Mouse (Mus musculus) olfactory bulb, adult 2 months (tissue): ENCODE data around the gene Plod2.

Experiments
- CTCF ChIP-seq: fragments of 200-500 bp; IDR thresholded peaks from 2 replicates; pipeline ENCODE4 v1.5.1; 2012; ENCODE audit warnings: low read depth, mild to moderate bottlenecking, low read length, moderate library complexity; ENCODE audit not compliant: insufficient read depth
- POLR2A ChIP-seq: fragments of 200-500 bp; IDR thresholded peaks from 2 replicates; pipeline ENCODE4 v1.6.1; 2012; ENCODE audit warnings: mild to moderate bottlenecking, low read depth, low read length, moderate library complexity; ENCODE audit not compliant: insufficient read depth

DNA sequence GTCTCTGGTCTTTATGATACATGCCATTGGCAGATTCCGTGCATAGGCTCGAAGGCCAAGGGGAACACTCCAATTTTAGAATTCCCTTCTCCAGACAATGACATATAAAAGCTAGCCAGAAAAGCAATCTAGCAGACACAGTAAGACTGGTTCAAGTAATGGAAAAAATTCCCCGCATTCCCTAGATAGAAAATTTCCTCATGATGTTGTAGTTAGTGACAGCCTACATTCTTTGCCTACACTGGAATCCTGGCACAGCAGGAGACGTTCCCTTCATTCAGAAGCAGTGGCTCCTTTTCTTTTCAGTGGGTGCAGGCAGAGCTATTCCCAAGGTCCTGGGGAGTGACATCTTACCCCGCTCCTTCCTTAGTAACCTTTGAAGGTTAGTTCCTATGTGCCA, 41.9 kb downstream of the Plod2 start:
- no peak for TF ChIP-seq POLR2A
- TF ChIP-seq CTCF = no peak
